Mouse (Mus musculus) CH12.LX (cell line): ENCODE results near the gene Taok1.

Source experiments
- MYC ChIP-seq: IDR thresholded peaks from 2 replicates; pipeline ENCODE4 v1.6.1; 2011; ENCODE audit warnings: low read depth, mild to moderate bottlenecking, improper control_type of control experiment, low read length
- PAX5 ChIP-seq: IDR thresholded peaks from 2 replicates; pipeline ENCODE4 v1.6.1; 2012; ENCODE audit warnings: low read length, inconsistent platforms, mixed read lengths
- TCF12 ChIP-seq: IDR thresholded peaks from 2 replicates; pipeline ENCODE4 v1.6.1; 2014; ENCODE audit warnings: low read depth, mild to moderate bottlenecking, inconsistent platforms, low read length, improper control_type of control experiment

DNA sequence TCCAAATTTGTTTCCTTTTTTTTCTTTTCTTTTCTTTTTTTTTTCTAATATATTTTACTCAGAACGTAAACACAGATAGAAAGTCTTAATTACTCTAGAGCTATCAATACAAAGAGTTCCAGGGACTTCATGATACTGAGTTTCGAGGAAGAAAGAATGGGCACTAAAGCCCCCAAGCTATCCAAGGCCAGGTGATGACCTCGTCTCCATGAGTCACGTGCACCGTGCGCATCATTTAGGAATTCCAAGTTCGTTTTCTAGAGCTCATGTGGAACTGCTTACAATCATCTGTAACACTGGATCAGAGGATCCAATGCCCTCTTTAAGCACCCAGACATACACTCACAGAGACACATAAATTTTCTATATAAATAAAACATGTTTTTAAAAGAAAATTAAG is 41.3 kb upstream of the Taok1 start:
- no peak for TF ChIP-seq PAX5
- no peak for TF ChIP-seq MYC
- TF ChIP-seq TCF12: no peak
